Mouse (Mus musculus) stomach, postnatal 0 days (tissue): ENCODE measurements around the gene Klc4.

Experiments used
- CTCF ChIP-seq: IDR thresholded peaks from 2 replicates; pipeline ENCODE4 v1.5.1; 2016; ENCODE audit warnings: antibody characterized with exemption, low read depth, mild to moderate bottlenecking, moderate library complexity
- EP300 ChIP-seq: optimal IDR thresholded peaks from 2 replicates; pipeline ENCODE3; 2016; ENCODE audit warnings: antibody characterized with exemption

- TF ChIP-seq CTCF = no peak
- no peak for TF ChIP-seq EP300
Observed at GRCm38 (mm10) chr17:46624598-46624997, 21.2 kb downstream of the Klc4 start.
